Mouse (Mus musculus) bone marrow, adult 2 months (tissue): ENCODE results near the gene Snapc1. TPM values are rescaled to one million over a fixed set of nuclear protein-coding genes. Genes with fewer than 3 reads are reported as not detected.
A peak's percentile ranks its signal among the peaks of the same experiment; 100 is the strongest.

Experiments
- H3K27ac ChIP-seq: fragments of 200-500 bp; 2 replicates; pipeline ENCODE4 v1.5.1; 2012; ENCODE audit warnings: low read depth, mild to moderate bottlenecking, control low read depth, inconsistent platforms, low read length; ENCODE audit not compliant: control insufficient read depth, poor library complexity, insufficient read depth
- H3K4me1 ChIP-seq: fragments of 200-500 bp; 2 replicates; pipeline ENCODE4 v1.6.1; 2011; ENCODE audit warnings: low read length; ENCODE audit not compliant: control insufficient read depth, insufficient read depth
- H3K4me3 ChIP-seq: fragments of 200-500 bp; replicated peaks from 2 replicates; pipeline ENCODE3; 2011; ENCODE audit warnings: mild to moderate bottlenecking, low read depth, low read length, control low read depth; ENCODE audit not compliant: control insufficient read depth
- CTCF ChIP-seq: fragments of 200-500 bp; IDR thresholded peaks from 2 replicates; pipeline ENCODE4 v1.5.1; 2011; ENCODE audit warnings: low read length, control low read depth; ENCODE audit not compliant: control insufficient read depth, insufficient read depth
- POLR2A ChIP-seq: fragments of 200-500 bp; IDR thresholded peaks from 2 replicates; pipeline ENCODE4 v1.6.1; 2011; ENCODE audit warnings: low read depth, mild to moderate bottlenecking, control low read depth, low read length, borderline replicate concordance; ENCODE audit not compliant: control insufficient read depth
- WGBS: fragments of 180-500 bp; shearing (Covaris S2); methylation state at CpG from one replicate; pipeline ENCODE4 v1.1.7; 2018; 5-methylcytosine and 5-hydroxymethylcytosine counted together
- polyA plus RNA-seq: library from polyadenylated mRNA; stranded (reverse); fragments of >200 nt; gene quantifications from 2 replicates; pipeline ENCODE4 v1.2.4, GENCODE M21; 2011; ENCODE audit warnings: low replicate concordance; ENCODE audit not compliant: missing spikeins, insufficient read depth, insufficient read length

The Snapc1 gene
- polyA plus RNA-seq, 1 experiment, result 8.0 TPM

GRCm38 (mm10) chr12:73952879-73953278 is 11.4 kb upstream of the Snapc1 start:
- H3K4me1 ChIP-seq, result no peaks in the 10 kb centered on the region; the same call in 1 of the 2 replicates
- 16% methylated on average over 15 of the region's 15 CpGs for WGBS
- no peak overlapping the region for H3K27ac ChIP-seq
- TF ChIP-seq CTCF, result no peak
- no peak for TF ChIP-seq POLR2A
- H3K4me3 ChIP-seq, result peak overlapping the region; percentile 11

GRCm38 (mm10) chr12:73953420-73954186 is 10.7 kb upstream of the Snapc1 start:
- Histone ChIP-seq H3K4me1 (no peaks in the 10 kb centered on the region; the same call in 1 of the 2 replicates), H3K4me3 (no peak overlapping the region), H3K27ac (no peak overlapping the region)
- WGBS, result 35% methylated on average over 14 of the region's 14 CpGs
- TF ChIP-seq CTCF (no peak), POLR2A (no peak)

DNA sequence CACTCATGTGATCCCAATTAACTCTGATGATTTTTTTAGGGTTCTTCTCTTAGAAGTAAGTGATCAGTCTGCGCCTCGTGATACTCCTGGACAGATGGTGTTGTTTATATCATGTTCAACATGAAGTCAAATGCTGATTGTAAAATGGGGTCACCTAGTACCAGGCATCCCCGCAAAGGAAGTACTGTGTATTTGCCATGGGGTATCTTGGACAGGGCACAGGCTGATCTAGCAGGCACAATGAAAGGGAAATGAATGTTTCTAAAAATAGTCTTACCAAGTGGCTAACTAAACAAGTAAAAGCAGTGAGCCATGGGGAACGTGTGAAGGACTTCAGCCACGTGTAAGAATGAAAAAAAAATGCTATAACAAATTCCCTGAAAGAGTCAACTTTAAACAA is 9.5 kb upstream of the Snapc1 start:
- H3K27ac ChIP-seq, result no peak overlapping the region
- H3K4me3 ChIP-seq, result no peak overlapping the region
- no peaks in the 10 kb centered on the region; the same call in 1 of the 2 replicates for H3K4me1 ChIP-seq
- no peak for TF ChIP-seq CTCF
- TF ChIP-seq POLR2A, result no peak
- 35% methylated on average over 5 of the region's 5 CpGs for WGBS

DNA sequence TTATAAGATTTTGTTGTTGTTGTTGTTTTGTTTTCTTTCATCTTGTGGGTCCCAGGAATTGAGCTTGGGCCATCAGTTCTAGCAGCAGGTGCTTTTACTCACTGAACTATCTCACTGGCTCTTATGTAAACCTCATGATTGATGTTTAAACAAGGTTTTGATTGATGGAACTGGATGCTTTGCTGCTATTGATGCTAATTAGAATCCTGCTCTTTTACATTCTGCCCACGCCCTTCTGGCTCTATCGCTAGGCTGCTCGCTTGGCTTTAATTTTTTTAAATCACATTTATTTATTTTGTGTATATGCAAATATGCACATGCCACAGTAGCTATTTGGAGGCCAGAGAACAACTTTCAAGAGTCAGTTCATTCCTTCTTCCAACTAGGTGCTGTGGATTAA is 6.6 kb upstream of the Snapc1 start:
- no peak overlapping the region for H3K4me3 ChIP-seq
- no peak for TF ChIP-seq CTCF
- no peak for TF ChIP-seq POLR2A
- no peak overlapping the region for H3K27ac ChIP-seq
- H3K4me1 ChIP-seq, result no peaks in the 10 kb centered on the region; the same call in 1 of the 2 replicates
- 92% methylated on average over 3 of the region's 3 CpGs for WGBS

DNA sequence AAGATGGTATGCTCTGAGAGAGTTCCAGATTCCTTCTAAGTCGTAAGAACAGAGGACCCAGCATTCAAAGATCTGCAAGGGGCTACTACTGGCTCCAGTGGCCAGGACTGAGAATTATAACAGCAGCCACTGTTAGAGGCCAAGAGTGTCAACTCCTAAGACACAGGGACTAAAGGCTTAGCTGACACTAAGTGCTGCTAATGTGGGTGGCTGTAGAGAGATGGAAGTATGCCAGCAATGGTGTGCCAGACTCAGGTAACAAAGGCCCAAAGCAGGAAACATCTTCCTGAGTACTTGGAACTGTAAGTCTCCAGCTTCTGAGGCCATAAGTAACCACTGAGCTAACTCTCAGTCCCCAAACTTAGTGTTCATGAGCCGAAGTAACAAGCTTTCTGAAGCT is 5.5 kb upstream of the Snapc1 start:
- TF ChIP-seq CTCF (no peak), POLR2A (no peak)
- H3K4me1 ChIP-seq, result no peaks in the 10 kb centered on the region; the same call in 1 of the 2 replicates
- H3K4me3 ChIP-seq, result no peak overlapping the region
- H3K27ac ChIP-seq, result no peak overlapping the region
- WGBS, result 87% methylated on average over 2 of the region's 2 CpGs

DNA sequence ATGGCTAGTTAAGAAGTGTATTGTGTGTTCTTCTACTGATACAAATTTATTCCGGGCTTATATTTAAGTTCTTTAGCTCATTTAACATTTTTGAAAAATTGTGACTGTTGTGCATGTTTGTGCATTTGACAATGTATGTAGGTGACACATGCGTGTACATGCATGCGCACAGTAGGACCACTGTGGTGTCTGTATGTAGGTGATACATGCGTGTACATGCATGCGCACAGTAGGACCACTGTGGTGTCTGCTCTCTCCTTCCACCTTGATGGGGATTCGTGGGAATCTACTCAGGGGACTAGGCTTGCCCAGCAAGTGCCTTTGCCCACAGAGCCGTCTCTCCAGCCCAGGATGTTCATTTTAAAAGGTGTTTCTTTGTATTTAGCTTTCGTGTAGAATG is 4.9 kb downstream of the Snapc1 start:
- WGBS, result 92% methylated on average over 8 of the region's 8 CpGs
- H3K4me1 ChIP-seq, result peaks cover 1% of the 10 kb centered on the region; the same call in 1 of the 2 replicates
- TF ChIP-seq CTCF (no peak), POLR2A (no peak)
- H3K4me3 ChIP-seq, result no peak overlapping the region
- H3K27ac ChIP-seq, result no peak overlapping the region

DNA sequence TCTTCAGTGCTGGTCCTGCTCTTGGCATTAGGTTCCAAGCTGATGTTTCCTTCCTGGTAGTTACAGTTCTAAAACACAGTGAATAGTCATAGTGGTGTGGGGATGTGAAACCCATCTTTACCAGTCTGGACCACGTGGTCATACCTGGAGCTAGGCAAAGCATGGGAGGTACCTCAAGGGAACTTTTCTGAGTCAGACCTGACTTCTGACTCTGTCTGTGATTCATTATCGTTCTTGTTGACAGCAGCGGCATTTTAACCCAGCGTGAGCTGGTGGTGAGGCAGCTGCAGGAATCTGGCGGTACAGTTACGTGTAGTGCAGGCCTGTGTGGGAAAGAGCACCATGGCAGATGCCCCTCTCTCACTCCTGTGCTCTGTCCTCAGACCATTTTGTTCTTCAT is 10.3 kb downstream of the Snapc1 start:
- no peaks in the 10 kb centered on the region for H3K4me1 ChIP-seq

DNA sequence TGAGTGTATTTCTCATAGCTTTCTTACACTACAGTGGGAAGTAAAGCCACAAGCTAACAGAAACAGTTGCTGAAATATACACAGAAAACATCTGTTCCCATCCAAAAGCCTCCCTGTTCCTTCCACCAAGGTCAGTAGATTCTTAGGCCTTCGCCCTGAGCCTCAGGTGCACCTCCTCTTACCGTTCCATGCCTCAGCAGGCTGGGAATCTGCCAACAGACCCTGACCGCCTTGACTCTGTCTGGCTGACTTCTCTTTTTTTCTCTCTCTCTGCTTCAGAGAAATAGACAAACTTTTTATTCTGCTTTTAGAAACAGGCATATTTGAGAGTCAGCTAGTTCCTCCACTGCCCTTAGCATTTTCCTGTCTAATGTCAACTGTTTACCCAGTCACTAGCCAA is 13.9 kb downstream of the Snapc1 start:
- no peak overlapping the region for H3K27ac ChIP-seq
- TF ChIP-seq POLR2A (no peak), CTCF (no peak)
- WGBS, result 40% methylated on average over 3 of the region's 3 CpGs
- H3K4me1 ChIP-seq, result no peaks in the 10 kb centered on the region
- no peak overlapping the region for H3K4me3 ChIP-seq

More for the DNA sequence above, 10.3 kb downstream of the Snapc1 start:
- no peak overlapping the region for H3K27ac ChIP-seq
- 86% methylated on average over 6 of the region's 6 CpGs for WGBS
- TF ChIP-seq CTCF, result no peak
- no peak for TF ChIP-seq POLR2A
- no peak overlapping the region for H3K4me3 ChIP-seq

- WGBS, result 77% methylated on average over 5 of the region's 5 CpGs
- Histone ChIP-seq H3K4me3 (no peak overlapping the region), H3K4me1 (no peaks in the 10 kb centered on the region), H3K27ac (no peak overlapping the region)
- TF ChIP-seq POLR2A (no peak), CTCF (no peak)
Observed at GRCm38 (mm10) chr12:73979667-73980066, 15.4 kb downstream of the Snapc1 start.
